Comparison of ENCODE assay signal across 9 mouse cellular contexts in genomic region chr1:76001124-76001523, GRCm38 (mm10).
DNase-seq lines count a peak whose midpoint lies in the region; ATAC-seq lines count a peak whose summit lies in the region.
"Had no signal": no experiment of that assay in that cellular context is flagged by ENCODE, and none has a peak within 500 bp of the region (broad histone marks: within the 10 kb centered on the region; RNA-seq: fewer than 3 reads in every experiment).

No protein-coding gene starts in this region.

- H3K9me3 ChIP-seq in kidney, embryonic 16.5 days (ENCODE audit: low read length): 0 out of 2 replicates have a peak, but pooled peaks cover 3% of the 10 kb centered on the region
- H3K9me3 ChIP-seq: lung, embryonic 15.5 days had no signal

- H3K4me1 ChIP-seq in kidney, embryonic 16.5 days (ENCODE audit: insufficient read depth, low read length): no peaks in the 10 kb centered on the region
- H3K4me1 ChIP-seq: lung, embryonic 15.5 days had no signal

- no peak overlapping the region for H3K4me3 ChIP-seq in kidney, embryonic 16.5 days (ENCODE audit: low read length)
- H3K4me3 ChIP-seq: heart, adult 2 months; lung, embryonic 15.5 days had no signal

- 87% methylated on average over 9 of the region's 9 CpGs for WGBS in kidney, embryonic 16.5 days

- H3K27me3 ChIP-seq in kidney, embryonic 16.5 days (ENCODE audit: insufficient read depth, low read length): no peaks in the 10 kb centered on the region
- H3K27me3 ChIP-seq: lung, embryonic 15.5 days had no signal

- ATAC-seq in activated CD4-positive, CD25-positive, alpha-beta regulatory T cell, adult 4 months: no peak
- ATAC-seq in kidney, embryonic 16.5 days (ENCODE audit: low FRiP score, low TSS enrichment): no peak

- no peak overlapping the region for H3K9ac ChIP-seq in kidney, embryonic 16.5 days (replicated peaks; ENCODE audit: low read length)
- H3K9ac ChIP-seq: lung, embryonic 15.5 days had no signal

- no peak overlapping the region for H3K27ac ChIP-seq in kidney, embryonic 16.5 days (ENCODE audit: low read length)
- H3K27ac ChIP-seq: heart, adult 2 months; lung, embryonic 15.5 days had no signal

- H3K36me3 ChIP-seq in kidney, embryonic 16.5 days (ENCODE audit: insufficient read depth, low read length): no peaks in the 10 kb centered on the region
- H3K36me3 ChIP-seq: lung, embryonic 15.5 days had no signal

- H3K4me2 ChIP-seq in kidney, embryonic 16.5 days (replicated peaks; ENCODE audit: low read depth, low read length): no peak overlapping the region
- H3K4me2 ChIP-seq: lung, embryonic 15.5 days had no signal

- peak; percentile 17 for DNase-seq in right cerebral cortex, adult 18-20 months
- no peak for DNase-seq in right cerebral cortex, postnatal 36 days (ENCODE audit: low spot score in 2 of 2)
- DNase-seq in cerebellum, adult 8-10 months: peak; percentile 4
- DNase-seq in layer of hippocampus, postnatal 14 days (ENCODE audit: low spot score in 2 of 2): peak; percentile 15 to 24
- no peak for DNase-seq in c-Kit-positive CD71-positive TER-119-positive erythroid progenitor cells, embryonic 14.5 days (ENCODE audit: low spot score)
- DNase-seq: heart, adult 2 months had no signal

Comparison
In these comparisons a context has a peak if more than half of its experiments do, and no peak if none do; other contexts are left out.
1. DNase-seq: peak in right cerebral cortex, adult 18-20 months (single experiment), cerebellum, adult 8-10 months (single experiment) and layer of hippocampus, postnatal 14 days (2 of 2); none in right cerebral cortex, postnatal 36 days (0 of 2) and c-Kit-positive CD71-positive TER-119-positive erythroid progenitor cells, embryonic 14.5 days (single experiment).